Mouse (Mus musculus): ENCODE measurements around the gene Eps8l2. TPM values are rescaled to one million over a fixed set of nuclear protein-coding genes. Genes with fewer than 3 reads are reported as not detected.

The Eps8l2 gene
- not detected for total RNA-seq (2023)

GRCm38 (mm10) chr7:141338576-141339131 lies at the start of gene Eps8l2:
TSS of gene Eps8l2 (plus strand) at chr7:141338880.

DNA sequence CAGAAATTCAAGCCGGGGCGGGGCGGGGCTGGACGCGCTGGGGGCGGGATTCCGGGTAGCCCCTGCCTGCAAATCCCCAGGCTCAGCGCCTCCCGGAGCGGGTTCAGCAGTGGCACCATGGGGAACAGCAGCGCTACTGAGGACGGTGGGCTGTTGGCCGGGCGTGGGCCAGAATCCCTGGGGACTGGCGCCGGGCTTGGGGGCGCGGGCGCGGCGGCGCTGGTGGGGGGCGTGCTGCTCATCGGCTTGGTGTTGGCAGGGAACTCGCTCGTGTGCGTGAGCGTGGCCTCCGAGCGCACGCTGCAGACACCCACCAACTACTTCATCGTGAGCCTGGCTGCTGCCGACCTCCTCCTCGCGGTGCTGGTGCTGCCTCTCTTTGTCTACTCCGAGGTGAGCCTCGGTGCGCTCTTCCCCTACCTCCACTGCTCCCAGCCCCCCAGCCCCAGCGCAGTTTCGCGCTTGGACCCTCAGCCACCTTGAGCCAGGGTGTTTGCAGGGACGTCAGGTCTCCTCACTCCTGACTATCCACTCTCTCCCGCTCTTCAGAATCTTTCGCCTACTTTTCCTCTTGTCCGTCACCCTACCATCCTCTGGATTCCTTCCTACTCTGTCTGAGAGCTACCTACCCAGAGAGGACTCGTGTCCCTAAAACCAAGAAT lies 46.6 kb upstream of the Eps8l2 start, which contains the start of gene Drd4:
Gene Drd4 (plus strand): TSS at position 86 of the 662 bp plus-strand sequence.

DNA sequence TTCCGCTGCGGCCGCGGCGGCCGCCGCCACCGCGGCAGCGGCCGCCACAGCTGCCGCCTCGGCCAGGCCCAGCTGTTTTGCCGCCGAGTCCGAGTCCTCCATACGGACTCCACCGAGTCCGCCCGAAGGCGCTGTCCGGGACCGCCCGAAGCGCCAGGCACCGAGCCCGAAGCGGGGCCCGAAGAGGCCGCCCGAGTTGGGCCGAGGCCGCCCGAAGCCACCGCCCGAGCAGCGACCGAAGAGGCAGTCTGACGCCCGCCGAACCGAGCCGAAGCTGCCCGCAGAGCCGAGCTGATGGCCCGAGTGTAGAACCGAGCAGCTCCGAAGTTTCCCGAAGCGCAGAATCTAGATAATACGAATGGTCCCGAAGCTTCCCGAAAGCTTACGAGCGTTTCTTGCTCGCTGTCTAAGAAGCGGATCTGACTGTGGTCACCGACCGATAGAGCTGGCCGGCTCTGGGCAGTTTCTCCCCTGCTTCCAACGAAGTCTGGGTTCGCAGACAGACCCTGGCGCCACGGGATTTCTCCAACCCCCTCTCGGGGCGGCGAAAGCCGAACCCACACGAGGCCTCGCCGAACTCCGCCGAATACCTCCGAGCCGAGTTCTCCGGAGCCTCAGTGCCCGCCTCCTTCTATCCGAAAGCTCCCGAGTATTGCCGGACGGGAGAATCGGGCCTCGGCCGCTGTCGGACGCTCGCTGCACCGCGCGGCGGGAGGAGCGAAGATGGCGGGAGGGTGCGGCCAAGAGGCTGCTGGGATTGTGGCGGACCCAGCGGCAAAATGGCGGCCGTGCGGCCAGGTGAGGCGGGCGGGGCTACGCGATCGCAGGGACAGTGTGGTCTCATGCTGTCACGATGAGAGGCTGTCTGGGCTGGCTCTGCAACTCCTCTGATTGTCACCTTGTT lies 11.0 kb upstream of the Eps8l2 start, which contains the start of the genes Deaf1 and Tmem80:
Gene Deaf1 (minus strand): TSS at position 222 of the 904 bp plus-strand sequence.
Gene Tmem80 (plus strand): TSS at position 271 of the 904 bp plus-strand sequence.

GRCm38 (mm10) chr7:141391625-141392551 lies 53.2 kb downstream of the Eps8l2 start, which contains the start of gene Taldo1:
TSS of gene Taldo1 (plus strand) at chr7:141392199.

Other genes with a start within 250 kb of the Eps8l2 start
- 1 to 10 TPM; 3.8 to 9.0 TPM for gene Sigirr, start 238.3 kb upstream of the Eps8l2 start, total RNA-seq (2023)
- not detected for gene Ano9, start 221.1 kb upstream of the Eps8l2 start, total RNA-seq (2023)
- 1 to 10 TPM; 6.3 to 8.8 TPM for gene Ptdss2, start 216.5 kb upstream of the Eps8l2 start, total RNA-seq (2023)
- gene Rnh1, start 166.0 kb upstream of the Eps8l2 start, total RNA-seq (2023) = 100 to 1,000 TPM; 144 to 160 TPM
- gene Hras, start 144.9 kb upstream of the Eps8l2 start, total RNA-seq (2023) = 10 to 100 TPM; 24.5 to 27.3 TPM
- 1 to 10 TPM; 5.6 to 6.2 TPM for gene Lrrc56, start 144.7 kb upstream of the Eps8l2 start, total RNA-seq (2023)
- not detected for gene Lmntd2, start 124.8 kb upstream of the Eps8l2 start, total RNA-seq (2023)
- gene Rassf7, start 123.0 kb upstream of the Eps8l2 start, total RNA-seq (2023) = 1 to 10 TPM; 1.8 to 2.8 TPM
- gene Phrf1, start 110.1 kb upstream of the Eps8l2 start, total RNA-seq (2023) = 100 to 1,000 TPM; 109 to 116 TPM
- 100 to 1,000 TPM; 105 to 145 TPM for gene Irf7, start 72.4 kb upstream of the Eps8l2 start, total RNA-seq (2023)
- gene Cdhr5, start 62.1 kb upstream of the Eps8l2 start, total RNA-seq (2023) = not detected
- not detected for gene Sct, start 59.7 kb upstream of the Eps8l2 start, total RNA-seq (2023)
- not detected for gene Drd4, start 46.9 kb upstream of the Eps8l2 start, total RNA-seq (2023)
- 10 to 100 TPM; 30.2 to 30.5 TPM for gene Deaf1, start 11.2 kb upstream of the Eps8l2 start, total RNA-seq (2023)
- 1 to 10 TPM; 5.4 to 7.1 TPM for gene Tmem80, start 11.1 kb upstream of the Eps8l2 start, total RNA-seq (2023)
- gene Taldo1, start 53.3 kb downstream of the Eps8l2 start, total RNA-seq (2023) = 100 to 1,000 TPM; 469 to 488 TPM
- 10 to 100 TPM; 28.9 to 32.7 TPM for gene Gatd1, start 75.3 kb downstream of the Eps8l2 start, total RNA-seq (2023)
- gene Cend1, start 90.6 kb downstream of the Eps8l2 start, total RNA-seq (2023) = not detected
- gene Slc25a22, start 99.0 kb downstream of the Eps8l2 start, total RNA-seq (2023) = 10 to 100 TPM; 34.3 to 35.9 TPM
- gene Pidd1, start 105.1 kb downstream of the Eps8l2 start, total RNA-seq (2023) = 1 to 10 TPM; 2.6 to 3.8 TPM
- 1,000 to 10,000 TPM; 1,146 to 1,432 TPM for gene Rplp2, start 108.5 kb downstream of the Eps8l2 start, total RNA-seq (2023)
- 100 to 1,000 TPM; 126 to 136 TPM for gene Pnpla2, start 116.3 kb downstream of the Eps8l2 start, total RNA-seq (2023)
- 10 to 100 TPM; 15.0 to 17.3 TPM for gene Cracr2b, start 122.2 kb downstream of the Eps8l2 start, total RNA-seq (2023)
- gene Cd151, start 128.5 kb downstream of the Eps8l2 start, total RNA-seq (2023) = 10 to 100 TPM; 17.8 to 21.7 TPM
- gene Polr2l, start 136.3 kb downstream of the Eps8l2 start, total RNA-seq (2023) = 10 to 100 TPM; 16.3 to 17.3 TPM
- gene Tspan4, start 136.4 kb downstream of the Eps8l2 start, total RNA-seq (2023) = 10 to 100 TPM; 34.5 to 39.3 TPM
- gene Chid1, start 201.0 kb downstream of the Eps8l2 start, total RNA-seq (2023) = 10 to 100 TPM; 31.4 to 38.5 TPM
- 100 to 1,000 TPM; 129 to 148 TPM for gene Ap2a2, start 223.3 kb downstream of the Eps8l2 start, total RNA-seq (2023)

All from monocyte, adult 59 days (primary cell).